Mouse (Mus musculus): ENCODE data around the gene Naglu. TPM values are rescaled to one million over a fixed set of nuclear protein-coding genes. Genes with fewer than 3 reads are reported as not detected.
A peak's percentile ranks its signal among the peaks of the same experiment; 100 is the strongest.

The Naglu gene
- polyA plus RNA-seq, 1 experiment from 2014 or later = 5.2 TPM

DNA sequence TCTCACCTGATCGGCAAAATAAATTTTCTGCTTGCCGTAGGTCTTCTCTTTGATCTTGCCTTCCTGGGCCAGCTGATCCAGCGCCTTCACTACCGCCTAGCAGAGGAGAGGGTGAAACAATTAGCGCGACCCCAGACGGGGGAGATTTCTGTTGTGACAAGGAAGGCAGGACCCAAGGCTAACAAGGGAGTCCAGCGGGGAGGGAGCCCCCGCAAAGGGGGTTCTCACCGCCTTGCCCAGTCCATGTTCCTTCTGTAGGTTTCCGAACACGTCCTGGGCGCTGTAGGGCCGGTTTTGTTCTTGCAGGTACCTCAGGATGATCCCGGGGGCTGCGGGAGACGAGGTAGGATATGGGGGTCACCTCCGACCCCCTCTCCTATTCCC lies 25.1 kb downstream of the Naglu start:
- no peak for DNase-seq (ENCODE audit: low spot score)
- H3K27me3 ChIP-seq (ENCODE audit: control insufficient read depth, insufficient read depth, low read length) = no peaks in the 10 kb centered on the region
- H3K27ac ChIP-seq (replicated peaks; ENCODE audit: low read depth, low read length) = 0 out of 2 replicates have a peak overlapping the region, but pooled peaks have one; percentile 56
- H3K4me2 ChIP-seq (ENCODE audit: low read depth, severe bottlenecking) = peak overlapping the region; percentile 78
- peaks cover 34% of the 10 kb centered on the region for H3K36me3 ChIP-seq (ENCODE audit: control insufficient read depth, insufficient read depth, low read length)
- H3K9me3 ChIP-seq (ENCODE audit: control insufficient read depth, low read length) = no peaks in the 10 kb centered on the region
- ATAC-seq (ENCODE audit: insufficient number of reproducible peaks, low FRiP score, low TSS enrichment, low read depth) = peak; percentile 33; the same call in 1 of the 2 replicates
- H3K4me1 ChIP-seq (ENCODE audit: control insufficient read depth, insufficient read depth, low read length) = no peaks in the 10 kb centered on the region; the same call in 1 of the 2 replicates
- WGBS = under 1% methylated on average over 18 of the region's 18 CpGs
- peak overlapping the region; percentile 82 for H3K9ac ChIP-seq (ENCODE audit: low read length)
- H3K4me3 ChIP-seq (ENCODE audit: low read depth, low read length) = peak overlapping the region; percentile 73

DNA sequence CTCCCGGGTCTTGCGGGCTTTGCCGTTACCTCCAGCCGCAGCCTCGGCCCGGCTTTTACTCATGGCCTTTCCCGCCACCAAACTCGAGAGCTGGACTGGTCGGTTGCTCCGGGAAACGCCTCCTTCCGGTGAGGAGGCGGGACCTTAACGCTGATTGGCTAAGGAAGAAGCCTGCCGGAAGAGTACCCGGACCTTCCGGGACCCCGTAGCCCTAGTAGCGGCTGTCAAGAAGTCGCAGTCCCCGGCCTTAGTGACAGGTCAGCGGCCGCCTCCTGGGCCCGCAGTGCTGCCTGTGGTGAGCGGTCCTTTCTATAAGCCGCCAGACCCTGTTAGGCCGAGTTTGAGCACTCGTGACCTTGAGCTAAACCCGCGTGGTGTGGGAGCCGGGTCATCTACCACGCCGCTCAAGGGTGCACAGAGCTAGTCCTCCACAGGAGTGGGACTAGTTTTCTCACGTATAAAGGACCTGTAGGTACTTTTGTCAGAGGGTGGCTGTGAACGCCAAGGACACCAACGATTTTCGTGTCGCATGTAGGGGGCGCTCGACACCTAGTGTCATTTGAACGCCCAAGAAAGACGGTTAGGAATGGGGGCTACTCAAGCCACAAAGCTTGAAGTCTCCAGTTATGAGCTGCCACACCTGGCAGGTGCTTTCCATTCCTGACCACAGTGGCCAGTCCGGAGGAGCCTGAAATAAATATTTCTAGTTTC lies 25.7 kb downstream of the Naglu start, which contains the start of gene Psmc3ip:
Psmc3ip (minus strand) TSS at position 123 of the 711 bp plus-strand sequence.
- peaks cover 30% of the 10 kb centered on the region for H3K36me3 ChIP-seq (ENCODE audit: control insufficient read depth, insufficient read depth, low read length)
- H3K4me2 ChIP-seq (ENCODE audit: low read depth, severe bottlenecking) = peak within 1 kb of the TSS; percentile 78
- H3K4me3 ChIP-seq (ENCODE audit: low read depth, low read length) = peak within 1 kb of the TSS; percentile 73
- H3K9ac ChIP-seq (ENCODE audit: low read length) = peak within 1 kb of the TSS; percentile 82
- H3K9me3 ChIP-seq (ENCODE audit: control insufficient read depth, low read length) = no peaks in the 10 kb centered on the region
- H3K27ac ChIP-seq (replicated peaks; ENCODE audit: low read depth, low read length) = 0 out of 2 replicates have a peak within 1 kb of the TSS, but pooled peaks have one; percentile 56
- no peaks in the 10 kb centered on the region; the same call in 1 of the 2 replicates for H3K4me1 ChIP-seq (ENCODE audit: control insufficient read depth, insufficient read depth, low read length)
- no peaks in the 10 kb centered on the region for H3K27me3 ChIP-seq (ENCODE audit: control insufficient read depth, insufficient read depth, low read length)
- WGBS = under 1% methylated on average over 43 of the region's 43 CpGs
- ATAC-seq (ENCODE audit: insufficient number of reproducible peaks, low FRiP score, low TSS enrichment, low read depth) (peak; percentile 91), DNase-seq (ENCODE audit: low spot score) (peak; percentile 97)

GRCm38 (mm10) chr11:101098231-101098630 lies 28.4 kb downstream of the Naglu start:
- ATAC-seq (ENCODE audit: insufficient number of reproducible peaks, low FRiP score, low TSS enrichment, low read depth) (no peak), DNase-seq (ENCODE audit: low spot score) (no peak)
- no peak overlapping the region for H3K9ac ChIP-seq (ENCODE audit: low read length)
- no peak overlapping the region for H3K4me3 ChIP-seq (ENCODE audit: low read depth, low read length)
- WGBS = 90% methylated on average over 8 of the region's 8 CpGs
- no peaks in the 10 kb centered on the region for H3K9me3 ChIP-seq (ENCODE audit: control insufficient read depth, low read length)
- no peaks in the 10 kb centered on the region for H3K27me3 ChIP-seq (ENCODE audit: control insufficient read depth, insufficient read depth, low read length)
- no peak overlapping the region for H3K27ac ChIP-seq (replicated peaks; ENCODE audit: low read depth, low read length)
- H3K4me2 ChIP-seq (ENCODE audit: low read depth, severe bottlenecking) = no peak overlapping the region
- H3K36me3 ChIP-seq (ENCODE audit: control insufficient read depth, insufficient read depth, low read length) = peaks cover 28% of the 10 kb centered on the region
- H3K4me1 ChIP-seq (ENCODE audit: control insufficient read depth, insufficient read depth, low read length) = no peaks in the 10 kb centered on the region; the same call in 1 of the 2 replicates

DNA sequence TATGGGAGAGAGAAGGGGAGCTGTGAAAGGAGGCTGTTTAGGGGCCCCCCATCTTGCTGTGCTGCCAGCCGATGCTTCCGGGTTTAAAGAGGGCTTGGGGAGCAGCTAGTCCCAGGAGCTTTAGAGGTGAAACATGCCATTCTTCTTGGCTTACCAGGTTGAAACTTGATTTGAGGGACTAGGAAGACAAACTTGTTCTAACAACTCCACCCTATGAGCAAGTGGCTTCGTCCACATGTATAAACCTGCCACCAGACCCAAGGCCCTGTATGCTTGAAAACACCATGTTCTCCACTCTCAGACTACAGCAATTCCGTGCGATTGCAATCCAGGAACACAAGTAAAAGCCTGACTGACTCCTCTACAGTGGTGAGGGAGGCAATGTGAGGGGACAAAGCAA lies 33.2 kb downstream of the Naglu start:
- 85% methylated on average over 5 of the region's 5 CpGs for WGBS
- Histone ChIP-seq H3K27ac (replicated peaks; ENCODE audit: low read depth, low read length) (no peak overlapping the region), H3K27me3 (ENCODE audit: control insufficient read depth, insufficient read depth, low read length) (no peaks in the 10 kb centered on the region), H3K4me1 (ENCODE audit: control insufficient read depth, insufficient read depth, low read length) (no peaks in the 10 kb centered on the region), H3K4me3 (ENCODE audit: low read depth, low read length) (no peak overlapping the region), H3K36me3 (ENCODE audit: control insufficient read depth, insufficient read depth, low read length) (peaks cover 20% of the 10 kb centered on the region), H3K9me3 (ENCODE audit: control insufficient read depth, low read length) (no peaks in the 10 kb centered on the region), H3K4me2 (ENCODE audit: low read depth, severe bottlenecking) (no peak overlapping the region), H3K9ac (ENCODE audit: low read length) (no peak overlapping the region)
- DNase-seq (ENCODE audit: low spot score) = no peak
- no peak for ATAC-seq (ENCODE audit: insufficient number of reproducible peaks, low FRiP score, low TSS enrichment, low read depth)

DNA sequence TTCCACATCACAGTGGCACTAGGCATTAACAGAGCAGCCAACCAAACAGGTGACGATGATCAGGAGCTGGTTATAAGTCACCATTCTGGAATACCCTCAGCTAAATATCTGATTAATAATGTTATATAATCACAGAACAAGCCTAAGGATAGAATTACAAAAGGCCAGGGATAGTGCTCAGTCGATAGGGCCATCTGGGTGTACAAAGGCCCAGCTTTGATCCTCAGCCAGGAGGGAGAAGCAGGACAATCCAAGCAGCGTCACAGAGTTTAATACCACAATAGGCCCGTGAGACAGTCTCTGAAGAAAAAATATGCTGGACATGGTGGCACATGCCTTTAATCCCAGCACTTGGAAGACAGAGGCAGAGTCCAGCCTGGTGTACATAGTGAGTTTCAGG lies 39.5 kb downstream of the Naglu start:
- no peak for DNase-seq (ENCODE audit: low spot score)
- WGBS = 86% methylated on average over 4 of the region's 4 CpGs
- Histone ChIP-seq H3K4me2 (ENCODE audit: low read depth, severe bottlenecking) (no peak overlapping the region), H3K27ac (replicated peaks; ENCODE audit: low read depth, low read length) (no peak overlapping the region), H3K4me1 (ENCODE audit: control insufficient read depth, insufficient read depth, low read length) (no peaks in the 10 kb centered on the region), H3K27me3 (ENCODE audit: control insufficient read depth, insufficient read depth, low read length) (no peaks in the 10 kb centered on the region), H3K36me3 (ENCODE audit: control insufficient read depth, insufficient read depth, low read length) (peaks cover 2% of the 10 kb centered on the region; the same call in 1 of the 2 replicates), H3K4me3 (ENCODE audit: low read depth, low read length) (no peak overlapping the region), H3K9me3 (ENCODE audit: control insufficient read depth, low read length) (no peaks in the 10 kb centered on the region), H3K9ac (ENCODE audit: low read length) (no peak overlapping the region)
- no peak for ATAC-seq (ENCODE audit: insufficient number of reproducible peaks, low FRiP score, low TSS enrichment, low read depth)

DNA sequence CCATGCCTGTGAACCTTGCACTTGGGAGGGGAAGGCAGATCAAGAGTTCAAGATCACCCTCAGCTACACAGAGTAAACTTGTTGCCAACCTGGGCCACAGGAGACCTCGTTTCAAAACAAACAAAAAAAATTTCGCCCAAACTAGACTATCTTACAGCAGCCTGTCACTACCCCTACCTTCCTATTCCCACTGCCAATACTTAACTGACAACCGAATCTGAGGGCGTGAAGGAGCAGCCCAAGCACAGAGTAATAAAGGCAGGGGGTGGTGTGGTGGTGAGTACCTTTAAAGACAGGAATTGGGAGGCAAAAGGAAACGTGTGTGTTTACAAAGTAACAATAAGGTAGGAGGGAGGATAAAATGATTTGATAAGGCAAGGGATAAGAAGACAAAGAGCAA lies 40.9 kb downstream of the Naglu start:
- 53% methylated on average over 5 of the region's 5 CpGs for WGBS
- ATAC-seq (ENCODE audit: insufficient number of reproducible peaks, low FRiP score, low TSS enrichment, low read depth) = no peak
- H3K27ac ChIP-seq (replicated peaks; ENCODE audit: low read depth, low read length) = no peak overlapping the region

DNA sequence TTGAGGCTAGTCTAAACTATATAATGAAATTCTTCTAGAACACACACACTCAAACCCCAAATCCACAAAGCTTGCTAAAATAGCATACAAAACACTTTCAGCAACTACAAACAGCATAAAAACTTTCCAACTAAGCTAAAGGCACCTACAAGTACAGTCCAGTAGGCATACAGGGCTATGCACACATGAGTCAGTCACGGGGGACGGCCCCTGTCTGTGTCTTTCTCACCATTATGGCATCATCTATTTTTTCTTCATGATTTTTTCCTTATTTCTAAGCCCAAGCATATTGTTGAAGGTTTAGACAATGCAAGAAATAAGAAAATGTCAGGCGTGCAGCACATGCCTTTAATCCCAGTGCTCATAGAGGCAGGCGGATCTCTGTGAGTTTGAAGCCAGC lies 41.4 kb downstream of the Naglu start:
- DNase-seq (ENCODE audit: low spot score) (no peak), ATAC-seq (ENCODE audit: insufficient number of reproducible peaks, low FRiP score, low TSS enrichment, low read depth) (no peak)
- H3K9ac ChIP-seq (ENCODE audit: low read length) = no peak overlapping the region
- H3K27ac ChIP-seq (replicated peaks; ENCODE audit: low read depth, low read length) = no peak overlapping the region
- H3K9me3 ChIP-seq (ENCODE audit: control insufficient read depth, low read length) = no peaks in the 10 kb centered on the region
- H3K4me2 ChIP-seq (ENCODE audit: low read depth, severe bottlenecking) = no peak overlapping the region
- H3K4me3 ChIP-seq (ENCODE audit: low read depth, low read length) = no peak overlapping the region
- H3K36me3 ChIP-seq (ENCODE audit: control insufficient read depth, insufficient read depth, low read length) = peaks cover 2% of the 10 kb centered on the region; the same call in 1 of the 2 replicates
- no peaks in the 10 kb centered on the region for H3K27me3 ChIP-seq (ENCODE audit: control insufficient read depth, insufficient read depth, low read length)
- 91% methylated on average over 4 of the region's 4 CpGs for WGBS
- no peaks in the 10 kb centered on the region for H3K4me1 ChIP-seq (ENCODE audit: control insufficient read depth, insufficient read depth, low read length)

More for the DNA sequence above, 40.9 kb downstream of the Naglu start:
- Histone ChIP-seq H3K9me3 (ENCODE audit: control insufficient read depth, low read length) (no peaks in the 10 kb centered on the region), H3K4me1 (ENCODE audit: control insufficient read depth, insufficient read depth, low read length) (no peaks in the 10 kb centered on the region), H3K4me3 (ENCODE audit: low read depth, low read length) (no peak overlapping the region), H3K4me2 (ENCODE audit: low read depth, severe bottlenecking) (no peak overlapping the region), H3K27me3 (ENCODE audit: control insufficient read depth, insufficient read depth, low read length) (no peaks in the 10 kb centered on the region), H3K36me3 (ENCODE audit: control insufficient read depth, insufficient read depth, low read length) (peaks cover 2% of the 10 kb centered on the region; the same call in 1 of the 2 replicates), H3K9ac (ENCODE audit: low read length) (no peak overlapping the region)
- DNase-seq (ENCODE audit: low spot score) = no peak

- Histone ChIP-seq H3K4me2 (ENCODE audit: low read depth, severe bottlenecking) (no peak overlapping the region), H3K27ac (replicated peaks; ENCODE audit: low read depth, low read length) (no peak overlapping the region), H3K27me3 (ENCODE audit: control insufficient read depth, insufficient read depth, low read length) (no peaks in the 10 kb centered on the region), H3K4me3 (ENCODE audit: low read depth, low read length) (no peak overlapping the region), H3K9ac (ENCODE audit: low read length) (no peak overlapping the region), H3K36me3 (ENCODE audit: control insufficient read depth, insufficient read depth, low read length) (peaks cover 2% of the 10 kb centered on the region; the same call in 1 of the 2 replicates), H3K4me1 (ENCODE audit: control insufficient read depth, insufficient read depth, low read length) (no peaks in the 10 kb centered on the region), H3K9me3 (ENCODE audit: control insufficient read depth, low read length) (no peaks in the 10 kb centered on the region)
- DNase-seq (ENCODE audit: low spot score) (no peak), ATAC-seq (ENCODE audit: insufficient number of reproducible peaks, low FRiP score, low TSS enrichment, low read depth) (no peak)
- WGBS = 88% methylated on average over 3 of the region's 3 CpGs
These were observed 42.4 kb downstream of the Naglu start for GRCm38 (mm10) chr11:101112186-101112585.

Measured in limb, embryonic 11.5 days (tissue).